In genomic region chr5:142338051-142338450, GRCm38 (mm10) we compare ENCODE assay signal across 22 mouse cellular contexts.
DNase-seq lines count a peak whose midpoint lies in the region; ATAC-seq and TF ChIP-seq lines count a peak whose summit lies in the region.
"Had no signal": no experiment of that assay in that cellular context is flagged by ENCODE, and none has a peak within 500 bp of the region (broad histone marks: within the 10 kb centered on the region; RNA-seq: fewer than 3 reads in every experiment).

No protein-coding gene starts in this region.

- no peak for TF ChIP-seq EP300 in lung, postnatal 0 days (IDR thresholded peaks at IDR 0.05)

- 41% methylated on average over 11 of the region's 11 CpGs for WGBS in lung, postnatal 0 days

- ATAC-seq in lung, postnatal 0 days, result no peak
- ATAC-seq: forebrain, embryonic 13.5 days; forebrain, embryonic 16.5 days; hindbrain, embryonic 16.5 days had no signal

- no peaks in the 10 kb centered on the region for H3K27me3 ChIP-seq in lung, postnatal 0 days (replicated peaks; ENCODE audit: insufficient read depth, low read length)
- H3K27me3 ChIP-seq: forebrain, embryonic 13.5 days; hindbrain, embryonic 13.5 days had no signal

- no peaks in the 10 kb centered on the region for H3K4me1 ChIP-seq in lung, postnatal 0 days (ENCODE audit: insufficient read depth, low read depth, low read length)
- H3K4me1 ChIP-seq: hindbrain, embryonic 13.5 days had no signal

- H3K27ac ChIP-seq in lung, postnatal 0 days (ENCODE audit: low read length), result no peak overlapping the region
- H3K27ac ChIP-seq: forebrain, embryonic 10.5 days; forebrain, embryonic 13.5 days; hindbrain, embryonic 10.5 days; hindbrain, embryonic 13.5 days had no signal

- DNase-seq in heart, postnatal 4 days, result peak; percentile 9
- no peak for DNase-seq in heart, adult 11 months
- peak; percentile 20 for DNase-seq in left cerebral cortex, postnatal 4 days
- no peak for DNase-seq in left cerebral cortex, postnatal 10 days (ENCODE audit: extremely low spot score in 1 of 2, low spot score in 2 of 2)
- peak; percentile 17 for DNase-seq in lung, postnatal 10 days
- no peak for DNase-seq in lung, postnatal 0 days (ENCODE audit: low spot score)
- DNase-seq in liver, result no peak
- DNase-seq: adrenal gland, adult 2 months; adrenal gland, postnatal 14 days; B cell, adult 2 months; cerebellum, adult 11 months; cerebellum, adult 8-10 months; gastrocnemius, postnatal 10 days; gastrocnemius, postnatal 36 days had no signal

- no peaks in the 10 kb centered on the region for H3K36me3 ChIP-seq in lung, postnatal 0 days (ENCODE audit: insufficient read depth, low read length)
- H3K36me3 ChIP-seq: forebrain, embryonic 10.5 days; G1E; hindbrain, embryonic 10.5 days; hindbrain, embryonic 13.5 days had no signal

- no peak overlapping the region for H3K4me3 ChIP-seq in lung, postnatal 0 days (ENCODE audit: low read depth, low read length)
- H3K4me3 ChIP-seq: forebrain, embryonic 10.5 days; forebrain, embryonic 13.5 days; hindbrain, embryonic 10.5 days; hindbrain, embryonic 13.5 days had no signal

- no peak overlapping the region for H3K9ac ChIP-seq in lung, postnatal 0 days (replicated peaks; ENCODE audit: low read depth)
- H3K9ac ChIP-seq: forebrain, embryonic 13.5 days; hindbrain, embryonic 13.5 days had no signal

- TF ChIP-seq CTCF in lung, postnatal 0 days (IDR thresholded peaks at IDR 0.05), result no peak

- intact Hi-C loops in left cerebral cortex, postnatal 4 days (cut with DNase I), result no loop called here
- intact Hi-C loops in left cerebral cortex, postnatal 10 days (cut with DNase I), result no loop called here

- H3K9me3 ChIP-seq in lung, postnatal 0 days (ENCODE audit: low read length), result no peaks in the 10 kb centered on the region
- H3K9me3 ChIP-seq: forebrain, embryonic 10.5 days; forebrain, embryonic 13.5 days; hindbrain, embryonic 10.5 days; hindbrain, embryonic 13.5 days had no signal

- H3K4me2 ChIP-seq in lung, postnatal 0 days (replicated peaks; ENCODE audit: low read depth, low read length), result no peak overlapping the region
- H3K4me2 ChIP-seq: forebrain, embryonic 13.5 days; heart, embryonic 11.5 days; hindbrain, embryonic 13.5 days had no signal

Comparison
In these comparisons a context has a peak if more than half of its experiments do, and no peak if none do; other contexts are left out.
1. DNase-seq: peak in heart, postnatal 4 days (single experiment), left cerebral cortex, postnatal 4 days (single experiment) and lung, postnatal 10 days (single experiment); none in heart, adult 11 months (single experiment), left cerebral cortex, postnatal 10 days (0 of 2), lung, postnatal 0 days (single experiment) and liver (single experiment).